Mouse (Mus musculus) testis, adult 2 months (tissue): Measurements from ENCODE around the gene Fads6. TPM values are rescaled to one million over a fixed set of nuclear protein-coding genes. Genes with fewer than 3 reads are reported as not detected.

ENCODE experiments used
- H3K27ac ChIP-seq: fragments of 200-500 bp; 2 replicates; pipeline ENCODE4 v1.5.1; 2012; ENCODE audit warnings: low read depth, low read length; ENCODE audit not compliant: control insufficient read depth, insufficient read depth
- H3K27me3 ChIP-seq: fragments of 200-500 bp; 2 replicates; pipeline ENCODE4 v1.6.1; 2012; ENCODE audit warnings: mild to moderate bottlenecking, low read length, moderate library complexity; ENCODE audit not compliant: control insufficient read depth, insufficient read depth
- H3K36me3 ChIP-seq: fragments of 200-500 bp; 2 replicates; pipeline ENCODE4 v1.6.1; 2012; ENCODE audit warnings: mild to moderate bottlenecking, low read length; ENCODE audit not compliant: control insufficient read depth, insufficient read depth
- H3K4me1 ChIP-seq: fragments of 200-500 bp; 2 replicates; pipeline ENCODE4 v1.6.1; 2012; ENCODE audit warnings: low read length; ENCODE audit not compliant: control insufficient read depth, insufficient read depth
- H3K4me3 ChIP-seq: fragments of 200-500 bp; 2 replicates; pipeline ENCODE4 v1.5.1; 2012; ENCODE audit warnings: low read depth, mild to moderate bottlenecking, low read length, moderate library complexity, mixed read lengths; ENCODE audit not compliant: control insufficient read depth
- CTCF ChIP-seq: fragments of 200-500 bp; IDR thresholded peaks from 2 replicates; pipeline ENCODE4 v1.5.1; 2012; ENCODE audit warnings: low read depth, mild to moderate bottlenecking, inconsistent platforms, low read length, moderate library complexity; ENCODE audit not compliant: control insufficient read depth, insufficient read depth, insufficient replicate concordance
- POLR2A ChIP-seq: fragments of 200-500 bp; IDR thresholded peaks from 2 replicates; pipeline ENCODE4 v1.6.1; 2012; ENCODE audit warnings: low read depth, mild to moderate bottlenecking, inconsistent platforms, low read length, moderate library complexity; ENCODE audit not compliant: control insufficient read depth
- polyA plus RNA-seq: library from polyadenylated mRNA; depleted of rRNA; stranded (reverse); fragments of >200 nt; gene quantifications from 2 replicates; pipeline ENCODE4 v1.2.3, GENCODE M21; 2012

Gene Fads6
- polyA plus RNA-seq, 1 experiment: 6.4 TPM

DNA sequence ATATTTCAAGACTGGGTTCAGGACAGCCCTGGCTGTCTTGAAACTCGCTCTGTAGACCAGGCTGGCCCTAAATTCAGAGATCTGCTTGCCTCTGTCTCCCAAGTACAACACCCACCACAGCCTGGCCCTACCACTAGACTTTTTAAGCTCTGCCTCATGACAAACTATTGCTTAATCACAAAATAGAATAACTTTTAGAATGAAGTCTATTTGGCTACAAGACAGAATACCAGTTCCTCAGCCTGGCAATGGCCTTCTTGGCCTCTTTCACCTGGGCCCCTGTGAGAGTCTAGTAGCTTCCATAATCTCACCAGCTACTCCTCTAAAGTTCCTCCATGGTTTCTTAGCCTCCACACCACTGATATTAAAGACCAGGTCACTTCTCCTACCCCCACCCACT lies 7.1 kb downstream of the Fads6 start:
- Histone ChIP-seq H3K27ac (no peak overlapping the region), H3K36me3 (no peaks in the 10 kb centered on the region), H3K4me3 (no peak overlapping the region), H3K4me1 (peaks cover 9% of the 10 kb centered on the region), H3K27me3 (no peaks in the 10 kb centered on the region)
- no peak for TF ChIP-seq CTCF
- no peak for TF ChIP-seq POLR2A

DNA sequence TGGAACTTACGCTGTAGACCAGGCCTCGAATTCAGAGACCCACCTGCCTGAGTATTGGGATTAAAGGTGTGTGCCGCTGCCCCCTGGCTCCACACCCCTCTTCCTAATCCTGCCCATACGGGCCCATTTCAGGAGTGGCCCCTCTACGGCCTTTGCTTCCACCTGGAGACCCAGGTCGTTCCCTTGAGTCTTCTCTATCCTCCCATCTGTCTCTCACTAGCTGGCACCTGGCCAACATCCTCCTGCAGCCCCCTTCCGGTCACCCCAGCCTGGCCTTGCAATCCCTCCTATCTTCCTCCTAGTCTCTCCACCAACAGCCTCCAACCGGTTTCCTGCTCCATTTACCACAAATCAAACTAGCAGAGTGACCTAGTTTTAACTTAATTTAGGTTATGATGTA lies 7.6 kb downstream of the Fads6 start:
- Histone ChIP-seq H3K36me3 (no peaks in the 10 kb centered on the region), H3K27ac (no peak overlapping the region), H3K4me1 (peaks cover 9% of the 10 kb centered on the region), H3K27me3 (no peaks in the 10 kb centered on the region), H3K4me3 (no peak overlapping the region)
- TF ChIP-seq CTCF: no peak
- TF ChIP-seq POLR2A: no peak

GRCm38 (mm10) chr11:115288305-115288704 lies 9.2 kb downstream of the Fads6 start:
- Histone ChIP-seq H3K4me1 (peaks cover 7% of the 10 kb centered on the region), H3K27me3 (no peaks in the 10 kb centered on the region), H3K36me3 (no peaks in the 10 kb centered on the region), H3K27ac (no peak overlapping the region), H3K4me3 (no peak overlapping the region)
- no peak for TF ChIP-seq POLR2A
- no peak for TF ChIP-seq CTCF

- Histone ChIP-seq H3K4me3 (no peak overlapping the region), H3K36me3 (no peaks in the 10 kb centered on the region), H3K27me3 (no peaks in the 10 kb centered on the region), H3K4me1 (peaks cover 8% of the 10 kb centered on the region), H3K27ac (no peak overlapping the region)
- TF ChIP-seq CTCF: no peak
- TF ChIP-seq POLR2A: no peak
These were observed 10.1 kb downstream of the Fads6 start for GRCm38 (mm10) chr11:115287386-115287785.

- Histone ChIP-seq H3K4me1 (peaks cover 8% of the 10 kb centered on the region), H3K4me3 (no peak overlapping the region), H3K27ac (no peak overlapping the region), H3K27me3 (no peaks in the 10 kb centered on the region), H3K36me3 (no peaks in the 10 kb centered on the region)
- no peak for TF ChIP-seq POLR2A
- TF ChIP-seq CTCF: no peak
These were observed 11.1 kb downstream of the Fads6 start for GRCm38 (mm10) chr11:115286201-115286993.

- Histone ChIP-seq H3K27ac (no peak overlapping the region), H3K4me3 (no peak overlapping the region), H3K4me1 (peaks cover 6% of the 10 kb centered on the region), H3K27me3 (no peaks in the 10 kb centered on the region), H3K36me3 (no peaks in the 10 kb centered on the region)
- TF ChIP-seq CTCF (no peak), POLR2A (no peak)
These were observed 12.2 kb downstream of the Fads6 start for GRCm38 (mm10) chr11:115285282-115285681.

DNA sequence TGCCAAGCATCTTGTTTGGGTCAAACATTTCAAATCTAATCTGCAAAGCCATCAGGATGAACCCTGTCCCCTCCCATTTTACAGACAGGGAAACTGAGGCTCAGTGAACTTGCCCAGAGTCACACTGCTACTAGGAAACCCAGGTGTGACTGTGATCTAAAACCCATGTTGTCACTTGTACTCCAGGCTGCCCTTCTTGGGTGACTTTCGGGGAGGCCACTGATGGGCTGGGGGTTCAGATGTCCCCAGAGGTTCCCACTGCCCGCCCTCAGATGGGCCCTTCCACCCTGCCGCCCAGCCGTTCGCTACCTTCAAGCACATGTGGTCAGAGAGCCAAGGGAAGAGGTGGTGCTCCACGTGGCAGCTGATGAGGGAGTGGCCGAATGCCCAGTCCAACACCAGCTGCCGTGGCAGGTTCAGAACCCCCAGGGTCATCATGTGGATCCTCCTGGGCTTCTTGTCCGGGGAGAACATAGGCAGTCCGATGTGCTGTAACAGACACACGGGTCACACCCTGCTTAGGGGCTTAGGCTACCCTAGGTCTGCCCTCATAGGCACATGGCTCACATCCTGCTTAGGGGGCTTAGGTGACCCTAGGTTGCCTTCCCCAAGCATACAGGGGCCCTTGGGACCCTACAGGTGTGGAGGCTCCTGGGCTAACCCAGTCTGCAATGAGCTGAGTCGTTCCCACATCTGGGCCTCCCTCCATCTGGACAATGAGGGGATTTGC lies 13.4 kb downstream of the Fads6 start:
- Histone ChIP-seq H3K4me3 (no peak overlapping the region), H3K27ac (no peak overlapping the region), H3K4me1 (peaks cover 6% of the 10 kb centered on the region), H3K36me3 (no peaks in the 10 kb centered on the region), H3K27me3 (no peaks in the 10 kb centered on the region)
- TF ChIP-seq CTCF: no peak
- 0 out of 2 replicates have a peak, but pooled peaks have one; percentile 21 for TF ChIP-seq POLR2A
